Mouse (Mus musculus) olfactory bulb, adult 2 months (tissue): ENCODE measurements at regions not wholly inside any gene's neighbourhood (a gene's known extent, or its start where the extent isn't known, plus 50 kb on each side); places are given as distances from the start of the nearest gene placed in this dataset.

ENCODE experiments used
- CTCF ChIP-seq: fragments of 200-500 bp; IDR thresholded peaks from 2 replicates; pipeline ENCODE4 v1.5.1; 2012; ENCODE audit warnings: low read depth, mild to moderate bottlenecking, low read length, moderate library complexity; ENCODE audit not compliant: insufficient read depth
- POLR2A ChIP-seq: fragments of 200-500 bp; IDR thresholded peaks from 2 replicates; pipeline ENCODE4 v1.6.1; 2012; ENCODE audit warnings: mild to moderate bottlenecking, low read depth, low read length, moderate library complexity; ENCODE audit not compliant: insufficient read depth

- TF ChIP-seq CTCF: no peak
- TF ChIP-seq POLR2A: no peak
Observed at GRCm38 (mm10) chr5:39418795-39419194, 336.5 kb downstream of the Hs3st1 start.
